Mouse (Mus musculus) kidney, postnatal 4 days (tissue): ENCODE results near the gene Rpgrip1.
A peak's percentile ranks its signal among the peaks of the same experiment; 100 is the strongest.

Source experiments
- DNase-seq, 2 experiments: peaks; one replicate each; pipeline ENCODE4 v3.0.0; 2021; ENCODE audit warnings: mixed read lengths in 2 of 2

Rpgrip1 gene

GRCm38 (mm10) chr14:52120169-52120568 is 9.7 kb downstream of the Rpgrip1 start:
- no peak for DNase-seq

- DNase-seq, result peak; percentile 83 to 85
Observed at GRCm38 (mm10) chr14:52123918-52124317, 13.4 kb downstream of the Rpgrip1 start.

GRCm38 (mm10) chr14:52124636-52125035 is 14.1 kb downstream of the Rpgrip1 start:
- no peak for DNase-seq

GRCm38 (mm10) chr14:52133584-52133983 is 23.1 kb downstream of the Rpgrip1 start:
- no peak for DNase-seq

GRCm38 (mm10) chr14:52140577-52141444 is 30.3 kb downstream of the Rpgrip1 start:
- peak in 1 of 2 experiments; percentile 14 for DNase-seq

- peak in 1 of 2 experiments; percentile 12 for DNase-seq
Observed at GRCm38 (mm10) chr14:52141445-52142127, 31.1 kb downstream of the Rpgrip1 start.

GRCm38 (mm10) chr14:52144165-52144564 is 33.7 kb downstream of the Rpgrip1 start:
- no peak for DNase-seq

- peak; percentile 16 to 23 for DNase-seq
Observed at GRCm38 (mm10) chr14:52146540-52146939, 36.0 kb downstream of the Rpgrip1 start.

GRCm38 (mm10) chr14:52149888-52150287 is 39.4 kb downstream of the Rpgrip1 start:
- DNase-seq, result no peak

GRCm38 (mm10) chr14:52152179-52152578 is 41.7 kb downstream of the Rpgrip1 start:
- no peak for DNase-seq

- DNase-seq, result no peak
Observed at GRCm38 (mm10) chr14:52152613-52153012, 42.1 kb downstream of the Rpgrip1 start.

GRCm38 (mm10) chr14:52155008-52155407 is 44.5 kb downstream of the Rpgrip1 start:
- DNase-seq, result no peak

- DNase-seq, result no peak
Observed at GRCm38 (mm10) chr14:52160911-52161310, 50.4 kb downstream of the Rpgrip1 start.

- DNase-seq, result no peak
Observed at GRCm38 (mm10) chr14:52166571-52166970, 56.1 kb downstream of the Rpgrip1 start.

- DNase-seq, result no peak
Observed at GRCm38 (mm10) chr14:52188788-52189187, 78.3 kb downstream of the Rpgrip1 start.

- no peak for DNase-seq
Observed at GRCm38 (mm10) chr14:52189519-52189918, 79.0 kb downstream of the Rpgrip1 start.

- peak; percentile 50 to 57 for DNase-seq
Observed at GRCm38 (mm10) chr14:52190740-52191359, 80.3 kb downstream of the Rpgrip1 start.

GRCm38 (mm10) chr14:52195691-52196090 is 85.2 kb downstream of the Rpgrip1 start:
- DNase-seq, result peak; percentile 74 to 77

- peak in 1 of 2 experiments; percentile 36 for DNase-seq
Observed at GRCm38 (mm10) chr14:52196230-52197155, 86.0 kb downstream of the Rpgrip1 start.

GRCm38 (mm10) chr14:52197156-52197878 is 86.8 kb downstream of the Rpgrip1 start, which contains the start of gene Supt16:
TSS of gene Supt16 (minus strand) at chr14:52197416.
- peak; percentile 86 to 92 for DNase-seq

- DNase-seq, result peak in 1 of 2 experiments; percentile 15
Observed at GRCm38 (mm10) chr14:52198141-52198540, 87.6 kb downstream of the Rpgrip1 start.
